Mouse (Mus musculus): ENCODE data around the gene G6pc3. TPM values are rescaled to one million over a fixed set of nuclear protein-coding genes. Genes with fewer than 3 reads are reported as not detected.

G6pc3 gene
- polyA plus RNA-seq, 1 experiment from 2014 or later: 26.6 TPM

GRCm38 (mm10) chr11:102221954-102222351 lies 32.5 kb downstream of the G6pc3 start:
- no peak overlapping the region for H3K4me2 ChIP-seq
- no peaks in the 10 kb centered on the region for H3K9me3 ChIP-seq
- ATAC-seq (ENCODE audit: low FRiP score): no peak
- no peak overlapping the region for H3K4me3 ChIP-seq (replicated peaks)
- peaks cover 63% of the 10 kb centered on the region for H3K4me1 ChIP-seq
- H3K9ac ChIP-seq: no peak overlapping the region
- 83% methylated on average over 8 of the region's 8 CpGs for WGBS
- H3K36me3 ChIP-seq (replicated peaks): peaks cover 22% of the 10 kb centered on the region
- no peak overlapping the region for H3K27ac ChIP-seq
- peaks cover 20% of the 10 kb centered on the region; the same call in 1 of the 2 replicates for H3K27me3 ChIP-seq

DNA sequence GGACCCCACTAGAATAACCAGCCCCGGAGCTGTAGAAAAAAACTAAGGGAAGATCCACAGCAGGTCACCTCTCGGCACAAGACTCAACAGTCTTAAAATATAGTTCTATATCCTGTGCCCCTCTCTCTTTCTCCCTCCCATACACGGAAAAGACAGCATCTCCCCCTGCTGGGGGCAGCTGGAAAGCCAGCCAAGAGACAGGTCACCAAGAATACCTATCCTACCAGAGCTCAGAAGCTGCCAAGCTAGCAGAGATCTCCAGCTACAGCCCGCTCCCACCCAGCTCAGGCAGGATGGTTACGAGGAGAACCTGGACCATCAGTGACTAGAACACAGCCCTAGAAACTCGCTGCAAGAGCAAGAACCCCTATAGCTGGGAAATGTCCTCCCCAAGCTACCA lies 33.7 kb downstream of the G6pc3 start:
- Histone ChIP-seq H3K27ac (no peak overlapping the region), H3K4me1 (peaks cover 63% of the 10 kb centered on the region), H3K36me3 (replicated peaks) (peaks cover 17% of the 10 kb centered on the region), H3K27me3 (peaks cover 20% of the 10 kb centered on the region; the same call in 1 of the 2 replicates), H3K9ac (no peak overlapping the region), H3K9me3 (no peaks in the 10 kb centered on the region), H3K4me3 (replicated peaks) (no peak overlapping the region), H3K4me2 (no peak overlapping the region)
- no peak for ATAC-seq (ENCODE audit: low FRiP score)
- WGBS: 50% methylated on average over 6 of the region's 6 CpGs

DNA sequence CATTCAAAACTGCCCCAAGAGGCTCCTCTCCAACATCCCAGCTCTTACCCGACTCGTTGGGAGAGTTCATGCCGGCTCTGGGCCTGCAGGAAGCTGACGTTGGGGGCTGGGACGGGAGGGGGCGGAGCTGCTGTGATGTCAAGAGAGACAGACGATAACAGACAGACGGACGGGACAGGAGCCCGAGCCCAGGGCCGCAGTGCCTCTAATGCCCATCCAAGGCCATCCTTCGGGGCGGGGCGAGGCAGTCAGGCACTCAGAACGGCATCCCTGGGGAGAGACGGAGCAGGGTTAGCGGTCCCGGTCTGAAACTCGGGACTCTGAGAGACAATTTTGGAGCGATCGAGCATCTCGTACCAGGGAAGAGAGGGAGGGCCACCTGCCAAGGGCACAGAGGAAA lies 35.3 kb downstream of the G6pc3 start:
- ATAC-seq (ENCODE audit: low FRiP score): no peak
- Histone ChIP-seq H3K4me1 (peaks cover 62% of the 10 kb centered on the region), H3K27me3 (peaks cover 20% of the 10 kb centered on the region; the same call in 1 of the 2 replicates), H3K9ac (peak overlapping the region; percentile 36; the same call in 1 of the 2 replicates), H3K9me3 (no peaks in the 10 kb centered on the region), H3K4me2 (peak overlapping the region; percentile 33), H3K36me3 (replicated peaks) (peaks cover 16% of the 10 kb centered on the region), H3K4me3 (replicated peaks) (no peak overlapping the region), H3K27ac (no peak overlapping the region)
- 10% methylated on average over 22 of the region's 22 CpGs for WGBS

GRCm38 (mm10) chr11:102225221-102225620 lies 35.8 kb downstream of the G6pc3 start:
- Histone ChIP-seq H3K9me3 (no peaks in the 10 kb centered on the region), H3K4me2 (no peak overlapping the region; the same call in 1 of the 2 replicates), H3K27ac (no peak overlapping the region), H3K4me1 (peaks cover 56% of the 10 kb centered on the region), H3K4me3 (replicated peaks) (no peak overlapping the region), H3K27me3 (peaks cover 20% of the 10 kb centered on the region; the same call in 1 of the 2 replicates), H3K36me3 (replicated peaks) (peaks cover 16% of the 10 kb centered on the region), H3K9ac (peak overlapping the region; percentile 36; the same call in 1 of the 2 replicates)
- no peak for ATAC-seq (ENCODE audit: low FRiP score)
- 80% methylated on average over 5 of the region's 5 CpGs for WGBS

GRCm38 (mm10) chr11:102226067-102226978 lies 36.9 kb downstream of the G6pc3 start:
- H3K9me3 ChIP-seq: no peaks in the 10 kb centered on the region
- H3K4me2 ChIP-seq: peak overlapping the region; percentile 84
- peak overlapping the region; percentile 91; the same call in 1 of the 2 replicates for H3K9ac ChIP-seq
- peak overlapping the region; percentile 91; the same call in 1 of the 2 replicates for H3K4me3 ChIP-seq (replicated peaks)
- 65% methylated on average over 12 of the region's 12 CpGs for WGBS
- peaks cover 11% of the 10 kb centered on the region for H3K36me3 ChIP-seq (replicated peaks)
- H3K27me3 ChIP-seq: peaks cover 20% of the 10 kb centered on the region; the same call in 1 of the 2 replicates
- ATAC-seq (ENCODE audit: low FRiP score): no peak
- H3K27ac ChIP-seq: peak overlapping the region; percentile 94
- peaks cover 61% of the 10 kb centered on the region for H3K4me1 ChIP-seq

- H3K4me2 ChIP-seq: peak overlapping the region; percentile 84
- no peaks in the 10 kb centered on the region; the same call in 1 of the 2 replicates for H3K36me3 ChIP-seq (replicated peaks)
- WGBS: 4% methylated on average over 12 of the region's 12 CpGs
- ATAC-seq (ENCODE audit: low FRiP score): peak; percentile 48
- peaks cover 20% of the 10 kb centered on the region; the same call in 1 of the 2 replicates for H3K27me3 ChIP-seq
- peaks cover 61% of the 10 kb centered on the region for H3K4me1 ChIP-seq
- peak overlapping the region; percentile 91 for H3K9ac ChIP-seq
- H3K4me3 ChIP-seq (replicated peaks): peak overlapping the region; percentile 91
- no peaks in the 10 kb centered on the region for H3K9me3 ChIP-seq
- H3K27ac ChIP-seq: peak overlapping the region; percentile 94
Observed at GRCm38 (mm10) chr11:102227270-102228190, 38.1 kb downstream of the G6pc3 start.

GRCm38 (mm10) chr11:102228191-102228545 lies 38.7 kb downstream of the G6pc3 start:
- Histone ChIP-seq H3K4me2 (peak overlapping the region; percentile 84), H3K9me3 (no peaks in the 10 kb centered on the region), H3K27me3 (peaks cover 20% of the 10 kb centered on the region; the same call in 1 of the 2 replicates), H3K27ac (peak overlapping the region; percentile 94), H3K9ac (peak overlapping the region; percentile 91), H3K36me3 (replicated peaks) (no peaks in the 10 kb centered on the region; the same call in 1 of the 2 replicates), H3K4me1 (peaks cover 60% of the 10 kb centered on the region), H3K4me3 (replicated peaks) (peak overlapping the region; percentile 91)
- WGBS: 12% methylated on average over 9 of the region's 9 CpGs
- peak; percentile 10; the same call in 1 of the 2 replicates for ATAC-seq (ENCODE audit: low FRiP score)

GRCm38 (mm10) chr11:102228646-102229268 lies 39.3 kb downstream of the G6pc3 start:
- peak overlapping the region; percentile 91 for H3K4me3 ChIP-seq (replicated peaks)
- H3K9me3 ChIP-seq: no peaks in the 10 kb centered on the region
- ATAC-seq (ENCODE audit: low FRiP score): no peak
- WGBS: 16% methylated on average over 7 of the region's 7 CpGs
- H3K36me3 ChIP-seq (replicated peaks): no peaks in the 10 kb centered on the region
- peak overlapping the region; percentile 94 for H3K27ac ChIP-seq
- peak overlapping the region; percentile 91 for H3K9ac ChIP-seq
- H3K27me3 ChIP-seq: peaks cover 20% of the 10 kb centered on the region; the same call in 1 of the 2 replicates
- H3K4me1 ChIP-seq: peaks cover 59% of the 10 kb centered on the region
- H3K4me2 ChIP-seq: peak overlapping the region; percentile 84

GRCm38 (mm10) chr11:102229331-102229953 lies 40.0 kb downstream of the G6pc3 start:
- H3K27ac ChIP-seq: peak overlapping the region; percentile 94
- H3K4me1 ChIP-seq: peaks cover 54% of the 10 kb centered on the region
- no peaks in the 10 kb centered on the region for H3K9me3 ChIP-seq
- ATAC-seq (ENCODE audit: low FRiP score): peak; percentile 31
- peak overlapping the region; percentile 84 for H3K4me2 ChIP-seq
- peaks cover 20% of the 10 kb centered on the region; the same call in 1 of the 2 replicates for H3K27me3 ChIP-seq
- WGBS: 1% methylated on average over 31 of the region's 47 CpGs
- no peaks in the 10 kb centered on the region for H3K36me3 ChIP-seq (replicated peaks)
- H3K9ac ChIP-seq: peak overlapping the region; percentile 91
- peak overlapping the region; percentile 91 for H3K4me3 ChIP-seq (replicated peaks)

DNA sequence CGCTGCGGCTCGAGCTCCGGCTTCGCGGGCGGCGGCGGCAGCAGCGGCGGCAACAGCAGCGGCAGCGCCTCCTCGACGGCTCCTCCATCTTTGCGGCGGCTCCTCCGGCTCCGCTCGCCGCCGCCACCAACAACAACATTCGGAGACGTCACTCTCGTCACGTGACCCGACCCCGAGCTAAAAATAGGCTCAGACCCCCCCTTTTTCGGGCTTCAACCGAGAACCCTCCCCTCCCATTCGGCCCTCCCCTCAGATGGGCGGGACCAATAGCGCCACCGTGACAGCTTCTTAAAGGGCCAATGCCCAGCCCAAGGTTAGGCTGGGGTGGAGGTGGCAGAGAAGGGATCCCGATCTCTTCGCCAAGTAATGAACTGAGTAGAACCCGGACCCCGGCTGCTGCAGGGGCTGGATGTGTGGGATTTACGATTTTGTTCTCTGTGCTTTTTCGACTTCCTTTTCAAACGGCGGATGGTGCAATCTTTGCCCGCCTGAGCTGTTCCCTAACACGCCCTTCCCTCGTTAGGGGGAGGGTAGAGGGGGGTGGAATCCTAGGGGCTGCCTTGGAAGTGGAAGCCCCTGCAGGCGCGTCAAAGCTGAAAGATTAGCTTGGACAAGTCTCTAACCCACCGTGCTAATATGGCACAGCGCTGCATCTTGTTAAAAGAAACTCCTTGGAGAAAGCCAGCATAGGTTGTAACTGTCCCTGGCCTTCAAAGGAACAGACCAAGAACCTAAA lies 40.8 kb downstream of the G6pc3 start, which contains the start of gene Hdac5:
Hdac5 (minus strand) TSS at position 161 of the 736 bp plus-strand sequence.
- Histone ChIP-seq H3K4me3 (replicated peaks) (peak within 1 kb of the TSS; percentile 91), H3K27ac (peak within 1 kb of the TSS; percentile 94), H3K9ac (peak within 1 kb of the TSS; percentile 91), H3K36me3 (replicated peaks) (no peaks in the 10 kb centered on the region), H3K27me3 (peaks cover 13% of the 10 kb centered on the region; the same call in 1 of the 2 replicates), H3K4me1 (peaks cover 47% of the 10 kb centered on the region), H3K9me3 (no peaks in the 10 kb centered on the region), H3K4me2 (peak within 1 kb of the TSS; percentile 84)
- ATAC-seq (ENCODE audit: low FRiP score): peak; percentile 85
- under 1% methylated on average over 49 of the region's 49 CpGs for WGBS

Measured in forebrain, embryonic 12.5 days (tissue).